Mouse (Mus musculus): ENCODE measurements around the gene Synj2.

- TF ChIP-seq CTCF (IDR thresholded peaks at IDR 0.05; ENCODE audit: low read depth) (no peak), EP300 (IDR thresholded peaks at IDR 0.05; ENCODE audit: low read depth) (no peak)
Measured at GRCm38 (mm10) chr17:6063532-6063931, 122.5 kb downstream of the Synj2 start.
